Mouse (Mus musculus) cerebellum, adult 2 months (tissue): ENCODE data around the gene 2610301B20Rik.

ENCODE experiments used
- CTCF ChIP-seq: fragments of 200-500 bp; IDR thresholded peaks from 2 replicates; pipeline ENCODE4 v1.5.1; 2011; ENCODE audit warnings: low read depth, mild to moderate bottlenecking, control low read depth, low read length, moderate library complexity, borderline replicate concordance; ENCODE audit not compliant: insufficient read depth
- POLR2A ChIP-seq: fragments of 200-500 bp; IDR thresholded peaks from 2 replicates; pipeline ENCODE4 v1.6.1; 2011; ENCODE audit warnings: low read length, control low read depth, borderline replicate concordance; ENCODE audit not compliant: insufficient read depth

DNA sequence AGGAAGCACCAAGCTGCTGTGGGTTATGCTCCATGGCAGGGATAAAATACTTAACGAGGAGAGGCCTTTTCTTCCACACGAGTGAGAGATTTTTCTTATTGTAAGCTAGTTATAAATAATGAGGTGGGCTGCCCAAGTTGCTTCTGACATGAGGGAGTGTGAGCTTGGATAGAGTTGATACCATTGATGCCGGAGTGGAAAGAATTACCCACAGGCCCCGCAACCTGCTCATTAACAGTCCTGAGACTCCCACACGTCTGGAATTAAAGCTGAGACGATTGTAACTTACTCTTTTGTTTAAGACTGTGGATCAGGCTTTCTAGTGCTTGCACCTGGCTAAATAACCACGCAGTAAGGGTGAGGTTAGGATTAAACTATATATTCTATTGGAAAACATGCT, 24.5 kb upstream of the 2610301B20Rik start:
- TF ChIP-seq CTCF (no peak), POLR2A (no peak)
